8 mouse cellular contexts compared by ENCODE assay signal in the genomic region with DNA sequence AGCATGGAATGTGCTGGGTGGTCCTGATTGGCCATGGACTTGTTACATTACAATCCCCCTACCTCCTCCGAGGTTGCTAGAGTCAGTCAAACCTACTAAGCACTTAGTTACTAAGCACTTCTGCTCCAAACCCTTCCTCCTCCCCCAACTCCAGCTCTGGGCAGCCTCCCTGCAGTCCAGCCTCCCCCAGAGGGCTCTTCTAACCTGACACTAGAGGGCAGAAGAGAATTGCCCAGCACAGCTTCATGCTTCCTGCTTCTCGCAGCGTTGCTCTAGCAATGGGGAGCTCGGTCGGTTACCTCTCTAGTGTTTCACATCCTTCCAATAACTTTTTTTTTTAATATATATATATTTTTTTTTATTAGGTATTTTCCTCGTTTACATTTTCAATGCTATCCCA.
DNase-seq lines count a peak whose midpoint lies in the region; ATAC-seq lines count a peak whose summit lies in the region.

No protein-coding gene starts in this region.

- peak; percentile 54 for ATAC-seq in frontal cortex, adult (ENCODE audit: low TSS enrichment)

- no peak for DNase-seq in frontal cortex, postnatal 36 days (ENCODE audit: low spot score in 2 of 2)
- DNase-seq in 3T3-L1 (ENCODE audit: low read depth, low spot score): peak; percentile 42
- DNase-seq in brain, adult 2 months (ENCODE audit: low read depth, low spot score): peak; percentile 60
- DNase-seq in lung, postnatal 4 days: peak; percentile 51 to 72
- DNase-seq in cerebellum, adult 11 months: no peak
- no peak for DNase-seq in urinary bladder, postnatal 25 days (ENCODE audit: low spot score)
- no peak for DNase-seq in testis, postnatal 14 days (ENCODE audit: low spot score)

Comparison
In these comparisons a context has a peak if more than half of its experiments do, and no peak if none do; other contexts are left out.
1. DNase-seq: peak in 3T3-L1 (single experiment), brain, adult 2 months (single experiment) and lung, postnatal 4 days (2 of 2); none in frontal cortex, postnatal 36 days (0 of 2), cerebellum, adult 11 months (single experiment), urinary bladder, postnatal 25 days (single experiment) and testis, postnatal 14 days (single experiment).